Mouse (Mus musculus): ENCODE measurements at regions not wholly inside any gene's neighbourhood (a gene's known extent, or its start where the extent isn't known, plus 50 kb on each side); places are given as distances from the start of the nearest gene placed in this dataset.

DNA sequence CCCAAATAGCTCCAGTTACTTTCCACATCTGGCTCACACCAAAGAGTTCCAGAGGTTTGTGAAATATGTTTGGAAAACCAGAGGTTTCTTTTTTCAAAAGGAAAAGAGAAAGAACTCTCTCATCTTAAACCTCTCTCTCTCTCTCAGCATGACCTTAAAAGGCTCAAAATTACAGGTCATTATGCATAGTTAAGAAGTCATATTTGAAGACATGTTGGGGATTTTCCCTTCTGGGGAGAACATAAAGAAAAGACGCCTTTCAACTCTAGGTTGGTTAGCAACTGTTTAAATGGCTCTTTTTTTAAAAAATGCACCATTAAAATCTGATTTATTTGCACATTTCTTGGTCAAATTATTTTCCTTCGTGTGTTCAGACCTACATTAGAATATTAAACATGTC is 218.4 kb downstream of the Col12a1 start:
- TF ChIP-seq CTCF (IDR thresholded peaks at IDR 0.05; ENCODE audit: borderline replicate concordance, insufficient read depth, low read length) (no peak), POLR2A (IDR thresholded peaks at IDR 0.05; ENCODE audit: low read depth, low read length) (no peak)

Measured in embryonic fibroblast, embryonic 13.5 days (primary cell).